Mouse (Mus musculus) embryo, embryonic 9.5 days (tissue): Measurements from ENCODE around the gene Olfr895.

ENCODE experiments used
- DNase-seq: peaks from one replicate; pipeline ENCODE4 v3.0.0-alpha.2; 2017; ENCODE audit errors: extremely low spot score

The Olfr895 gene

GRCm38 (mm10) chr9:38267551-38267950 is at the start of gene Olfr895:
Gene Olfr895, plus strand, starts transcription at chr9:38267851.
- DNase-seq = no peak

- DNase-seq = no peak
These were observed 15.2 kb upstream of the Olfr895 start, which contains the start of gene Olfr143 for GRCm38 (mm10) chr9:38252474-38252873. Gene Olfr143, plus strand, starts transcription at chr9:38252774.

- DNase-seq = no peak
These were observed 23.2 kb downstream of the Olfr895 start, which contains the start of gene Olfr896-ps1 for GRCm38 (mm10) chr9:38290807-38291206. Gene Olfr896-ps1, plus strand, starts transcription at chr9:38291107.
